Mouse (Mus musculus): ENCODE measurements around the gene Klhl22. TPM values are rescaled to one million over a fixed set of nuclear protein-coding genes. Genes with fewer than 3 reads are reported as not detected.

Klhl22 gene
- polyA plus RNA-seq, 2 experiments, result 87.2 to 124 TPM

DNA sequence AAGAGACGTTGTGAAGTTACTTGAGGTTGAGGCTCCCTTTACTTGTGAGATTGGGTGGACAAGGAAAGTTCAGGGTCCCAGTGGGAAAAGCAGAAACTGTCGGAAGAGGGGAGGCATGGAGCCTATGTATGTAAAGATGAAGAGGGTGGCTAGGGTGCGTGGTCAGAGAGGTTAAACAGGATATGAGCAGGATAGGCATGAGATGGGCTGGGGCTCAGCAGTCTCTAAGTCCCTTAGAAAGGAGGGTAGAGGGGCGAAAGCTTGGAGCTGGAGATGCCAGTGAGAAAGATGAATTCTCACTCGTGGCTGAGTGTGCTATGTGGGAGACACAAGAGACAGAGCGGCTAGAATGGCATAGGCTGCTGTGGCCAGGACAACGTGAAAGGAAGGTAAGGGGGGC is 73.4 kb downstream of the Klhl22 start, which contains the start of gene B830017H08Rik:
TSS of gene B830017H08Rik (plus strand) at position 301 of the 400 bp plus-strand sequence.
- Histone ChIP-seq H3K36me3 (ENCODE audit: control insufficient read depth, insufficient read depth, low read length) (no peaks in the 10 kb centered on the region), H3K4me3 (replicated peaks; ENCODE audit: low read length) (peak within 1 kb of the TSS; percentile 60), H3K4me2 (replicated peaks; ENCODE audit: low read depth, low read length, severe bottlenecking) (peak within 1 kb of the TSS; percentile 98), H3K27me3 (ENCODE audit: control insufficient read depth, insufficient read depth, low read length) (peaks cover 25% of the 10 kb centered on the region), H3K9me3 (ENCODE audit: control insufficient read depth, low read length) (no peaks in the 10 kb centered on the region), H3K4me1 (ENCODE audit: control insufficient read depth, insufficient read depth, low read length) (peaks cover 7% of the 10 kb centered on the region), H3K27ac (replicated peaks; ENCODE audit: low read depth, low read length) (peak within 1 kb of the TSS; percentile 33; the same call in 1 of the 2 replicates), H3K9ac (ENCODE audit: low read depth, low read length, severe bottlenecking) (peak within 1 kb of the TSS; percentile 71)
- TF ChIP-seq POLR2A (IDR thresholded peaks at IDR 0.05; ENCODE audit: borderline replicate concordance, extremely low read depth, insufficient read depth, insufficient read length), result no peak
- ATAC-seq (ENCODE audit: low FRiP score, low read depth) (no peak), DNase-seq (ENCODE audit: low spot score) (no peak)
- WGBS, result 21% methylated on average over 7 of the region's 7 CpGs

DNA sequence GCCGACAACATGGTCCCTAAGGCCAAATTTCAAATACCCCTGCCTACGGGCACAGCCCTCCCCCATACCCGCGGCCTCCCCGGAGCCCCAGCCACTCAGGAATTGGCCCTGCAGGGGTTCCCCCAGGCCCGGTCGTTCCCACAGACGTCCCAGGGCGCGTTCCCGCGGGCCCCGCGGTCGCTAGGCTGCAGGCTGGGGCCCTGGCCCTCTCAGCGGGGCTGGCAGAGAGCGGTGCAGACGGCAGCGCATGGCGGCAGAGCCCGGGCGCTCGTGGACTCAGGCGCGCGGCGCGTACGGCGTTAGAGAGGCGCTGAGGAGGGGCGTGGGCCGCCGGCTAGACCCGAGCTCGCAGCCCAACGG is 73.9 kb downstream of the Klhl22 start:
- Histone ChIP-seq H3K4me2 (replicated peaks; ENCODE audit: low read depth, low read length, severe bottlenecking) (peak overlapping the region; percentile 98), H3K4me3 (replicated peaks; ENCODE audit: low read length) (peak overlapping the region; percentile 60), H3K4me1 (ENCODE audit: control insufficient read depth, insufficient read depth, low read length) (peaks cover 7% of the 10 kb centered on the region), H3K9ac (ENCODE audit: low read depth, low read length, severe bottlenecking) (peak overlapping the region; percentile 71), H3K27me3 (ENCODE audit: control insufficient read depth, insufficient read depth, low read length) (peaks cover 25% of the 10 kb centered on the region), H3K9me3 (ENCODE audit: control insufficient read depth, low read length) (no peaks in the 10 kb centered on the region), H3K27ac (replicated peaks; ENCODE audit: low read depth, low read length) (peak overlapping the region; percentile 33; the same call in 1 of the 2 replicates), H3K36me3 (ENCODE audit: control insufficient read depth, insufficient read depth, low read length) (no peaks in the 10 kb centered on the region)
- no peak for TF ChIP-seq POLR2A (IDR thresholded peaks at IDR 0.05; ENCODE audit: borderline replicate concordance, extremely low read depth, insufficient read depth, insufficient read length)
- DNase-seq (ENCODE audit: low spot score) (no peak), ATAC-seq (ENCODE audit: low FRiP score, low read depth) (peak; percentile 62)
- 4% methylated on average over 34 of the region's 37 CpGs for WGBS

DNA sequence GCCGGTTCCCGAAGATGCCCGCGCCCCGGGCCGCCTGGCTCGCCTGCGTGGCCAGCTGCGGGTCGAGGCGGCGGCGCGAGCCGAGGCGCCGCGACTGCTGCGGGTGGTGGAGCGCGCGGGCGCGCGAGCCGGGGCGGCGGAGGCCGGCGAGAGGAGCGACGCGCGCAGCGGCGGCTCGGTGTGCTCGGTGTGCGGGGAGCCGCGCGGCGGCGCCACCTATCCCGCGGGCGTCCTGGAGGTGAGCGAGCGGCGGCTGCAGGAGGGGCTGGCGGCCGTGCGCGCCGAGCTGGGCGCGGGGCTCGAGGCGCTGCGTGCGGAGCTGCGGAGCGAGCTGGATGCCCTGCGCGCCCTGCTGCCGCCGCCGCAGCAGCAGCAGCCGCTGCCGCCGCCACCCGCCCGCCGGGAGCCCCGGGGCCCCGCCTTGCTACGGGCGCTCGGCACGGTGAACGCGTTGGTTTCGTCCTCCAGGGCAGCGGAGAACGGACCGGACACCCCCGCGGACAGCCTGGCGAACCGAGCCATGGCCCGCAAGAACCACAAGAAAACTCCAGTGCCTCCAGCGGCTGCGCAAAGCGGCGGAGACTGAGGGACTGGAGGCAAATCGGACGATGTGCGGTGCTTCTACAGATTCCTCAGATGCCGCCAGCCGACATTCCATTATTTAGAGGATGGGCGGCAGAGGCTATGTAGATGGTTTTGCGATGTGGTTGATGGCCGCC is 74.4 kb downstream of the Klhl22 start:
- DNase-seq (ENCODE audit: low spot score) (peak; percentile 48), ATAC-seq (ENCODE audit: low FRiP score, low read depth) (peak; percentile 56)
- WGBS, result 3% methylated on average over 55 of the region's 103 CpGs
- H3K36me3 ChIP-seq (ENCODE audit: control insufficient read depth, insufficient read depth, low read length), result no peaks in the 10 kb centered on the region
- H3K4me1 ChIP-seq (ENCODE audit: control insufficient read depth, insufficient read depth, low read length), result peaks cover 7% of the 10 kb centered on the region
- peak overlapping the region; percentile 33; the same call in 1 of the 2 replicates for H3K27ac ChIP-seq (replicated peaks; ENCODE audit: low read depth, low read length)
- peaks cover 25% of the 10 kb centered on the region for H3K27me3 ChIP-seq (ENCODE audit: control insufficient read depth, insufficient read depth, low read length)
- H3K4me2 ChIP-seq (replicated peaks; ENCODE audit: low read depth, low read length, severe bottlenecking), result peak overlapping the region; percentile 98
- H3K4me3 ChIP-seq (replicated peaks; ENCODE audit: low read length), result peak overlapping the region; percentile 60
- H3K9ac ChIP-seq (ENCODE audit: low read depth, low read length, severe bottlenecking), result peak overlapping the region; percentile 71
- no peaks in the 10 kb centered on the region for H3K9me3 ChIP-seq (ENCODE audit: control insufficient read depth, low read length)
- TF ChIP-seq POLR2A (IDR thresholded peaks at IDR 0.05; ENCODE audit: borderline replicate concordance, extremely low read depth, insufficient read depth, insufficient read length), result peak; percentile 33; the same call in 1 of the 2 replicates

DNA sequence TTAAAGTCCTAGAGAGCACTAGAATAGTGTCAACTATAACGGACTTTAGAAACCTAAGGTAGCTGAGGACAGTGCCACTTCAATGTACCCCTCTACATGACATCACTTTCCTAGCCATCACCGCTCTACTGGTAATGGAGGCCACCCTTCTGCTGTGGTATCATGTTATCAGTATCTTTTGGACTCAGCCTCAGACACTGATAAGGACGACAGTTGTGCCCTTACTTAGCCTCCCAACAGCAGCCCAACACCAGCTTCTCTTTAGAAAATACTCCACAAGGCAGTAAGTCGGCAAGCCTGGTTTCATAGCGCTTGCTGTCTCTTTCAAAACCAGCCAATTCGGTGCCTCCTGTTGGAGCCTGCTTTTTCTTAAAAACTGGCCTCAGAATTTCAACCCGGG is 75.1 kb downstream of the Klhl22 start:
- peaks cover 25% of the 10 kb centered on the region for H3K27me3 ChIP-seq (ENCODE audit: control insufficient read depth, insufficient read depth, low read length)
- no peak for DNase-seq (ENCODE audit: low spot score)
- 45% methylated on average over 7 of the region's 7 CpGs for WGBS
- ATAC-seq (ENCODE audit: low FRiP score, low read depth), result no peak
- H3K4me3 ChIP-seq (replicated peaks; ENCODE audit: low read length), result peak overlapping the region; percentile 60
- peak overlapping the region; percentile 98 for H3K4me2 ChIP-seq (replicated peaks; ENCODE audit: low read depth, low read length, severe bottlenecking)
- peaks cover under 1% of the 10 kb centered on the region; the same call in 1 of the 2 replicates for H3K36me3 ChIP-seq (ENCODE audit: control insufficient read depth, insufficient read depth, low read length)
- no peaks in the 10 kb centered on the region for H3K9me3 ChIP-seq (ENCODE audit: control insufficient read depth, low read length)
- TF ChIP-seq POLR2A (IDR thresholded peaks at IDR 0.05; ENCODE audit: borderline replicate concordance, extremely low read depth, insufficient read depth, insufficient read length), result no peak
- H3K4me1 ChIP-seq (ENCODE audit: control insufficient read depth, insufficient read depth, low read length), result peaks cover 7% of the 10 kb centered on the region
- H3K9ac ChIP-seq (ENCODE audit: low read depth, low read length, severe bottlenecking), result no peak overlapping the region
- no peak overlapping the region for H3K27ac ChIP-seq (replicated peaks; ENCODE audit: low read depth, low read length)

DNA sequence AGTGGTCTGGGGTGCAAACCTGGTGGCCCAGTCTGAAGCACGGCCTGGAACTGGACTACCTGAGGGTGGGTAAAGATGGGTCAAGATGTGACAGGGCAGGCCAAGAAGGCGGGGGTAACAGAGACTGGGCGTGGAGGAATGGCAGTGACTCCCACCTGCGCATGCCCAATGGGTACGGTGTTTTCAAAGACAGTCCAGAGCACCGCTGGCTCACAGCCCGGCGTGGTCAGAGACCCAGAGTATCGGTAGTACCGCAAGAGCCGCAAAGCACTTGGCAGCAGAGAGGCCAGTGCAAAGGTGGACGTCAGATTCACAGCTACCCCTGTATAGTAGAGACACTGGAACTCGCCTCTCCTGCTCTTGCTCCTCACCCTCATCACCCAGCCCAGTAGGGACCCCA is 76.1 kb downstream of the Klhl22 start:
- DNase-seq (ENCODE audit: low spot score) (no peak), ATAC-seq (ENCODE audit: low FRiP score, low read depth) (no peak)
- WGBS, result 49% methylated on average over 13 of the region's 13 CpGs
- H3K4me3 ChIP-seq (replicated peaks; ENCODE audit: low read length), result no peak overlapping the region
- H3K27me3 ChIP-seq (ENCODE audit: control insufficient read depth, insufficient read depth, low read length), result peaks cover 25% of the 10 kb centered on the region
- H3K9me3 ChIP-seq (ENCODE audit: control insufficient read depth, low read length), result no peaks in the 10 kb centered on the region
- no peak overlapping the region for H3K27ac ChIP-seq (replicated peaks; ENCODE audit: low read depth, low read length)
- peaks cover 9% of the 10 kb centered on the region; the same call in 1 of the 2 replicates for H3K36me3 ChIP-seq (ENCODE audit: control insufficient read depth, insufficient read depth, low read length)
- peaks cover 7% of the 10 kb centered on the region for H3K4me1 ChIP-seq (ENCODE audit: control insufficient read depth, insufficient read depth, low read length)
- no peak overlapping the region for H3K4me2 ChIP-seq (replicated peaks; ENCODE audit: low read depth, low read length, severe bottlenecking)
- H3K9ac ChIP-seq (ENCODE audit: low read depth, low read length, severe bottlenecking), result no peak overlapping the region
- TF ChIP-seq POLR2A (IDR thresholded peaks at IDR 0.05; ENCODE audit: borderline replicate concordance, extremely low read depth, insufficient read depth, insufficient read length), result no peak
